Mouse (Mus musculus) kidney, adult 2 months (tissue): ENCODE measurements around the gene Stk11.

Experiments
- CTCF ChIP-seq: fragments of 200-500 bp; conservative IDR thresholded peaks from 2 replicates; pipeline ENCODE4 v1.5.1; 2011; ENCODE audit warnings: low read depth, mild to moderate bottlenecking, control low read depth, low read length, moderate library complexity, mixed read lengths; ENCODE audit not compliant: insufficient read depth, insufficient read length
- POLR2A ChIP-seq: fragments of 200-500 bp; IDR thresholded peaks from one replicate; pipeline ENCODE4 v1.6.1; 2011; ENCODE audit warnings: low read depth, low read length, control low read depth

DNA sequence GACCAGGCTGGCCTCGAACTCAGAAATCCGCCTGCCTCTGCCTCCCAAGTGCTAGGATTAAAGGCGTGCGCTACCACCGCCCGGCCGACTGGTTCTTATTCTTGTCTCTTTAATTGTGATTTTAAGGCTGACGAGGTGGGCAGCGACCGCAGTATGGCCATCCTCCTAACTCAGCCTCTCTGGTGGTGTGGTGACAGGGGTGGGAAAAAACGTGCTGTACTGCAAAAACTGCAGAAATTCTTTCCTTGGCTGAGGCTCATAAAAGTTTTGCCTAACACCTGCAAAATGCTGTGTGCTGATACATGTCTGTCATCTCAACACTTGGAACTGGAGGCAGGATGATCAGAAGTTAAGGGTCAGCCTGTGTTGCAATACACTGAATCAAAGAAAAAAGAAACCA is 57.8 kb downstream of the Stk11 start:
- TF ChIP-seq POLR2A (no peak), CTCF (no peak)
